Mouse (Mus musculus) erythroid progenitor cell, adult 5-6 weeks (primary cell): Measurements from ENCODE around the gene Irf7. TPM values are rescaled to one million over a fixed set of nuclear protein-coding genes. Genes with fewer than 3 reads are reported as not detected.

Source experiments
- total RNA-seq, 2 experiments: library from RNA; stranded (forward) in 1 of 2; stranded (reverse) in 1 of 2; fragments of 150-400 nt in 1 of 2; fragments of 186-747, 209-891 nt in 1 of 2; gene quantifications; 2 replicates each; pipeline versions ENCODE4 v1.2.3 to v1.2.4; 2015 to 2017; ENCODE audit warnings: low replicate concordance in 2 of 2

Gene Irf7
- total RNA-seq, 2 experiments from 2014 or later = 52.8 to 68.6 TPM

Other genes starting within 250 kb of the Irf7 start
- 172 and 212 TPM in 2 replicates for gene Ifitm6, start 248.6 kb downstream of the Irf7 start, total RNA-seq (2015; ENCODE audit: low replicate concordance)
- 65.6 and 95.9 TPM in 2 replicates for gene Ifitm6, start 248.6 kb downstream of the Irf7 start, total RNA-seq (2017; ENCODE audit: low replicate concordance)
- gene Gm17387, start 237.3 kb downstream of the Irf7 start, total RNA-seq (2015; ENCODE audit: low replicate concordance) = not detected in 2 replicates
- gene Gm17387, start 237.3 kb downstream of the Irf7 start, total RNA-seq (2017; ENCODE audit: low replicate concordance) = not detected in 2 replicates
- gene B4galnt4, start 205.4 kb downstream of the Irf7 start, total RNA-seq (2015; ENCODE audit: low replicate concordance) = not detected in 2 replicates
- 0.26 TPM in 1 of 2 replicates, not detected in the other for gene B4galnt4, start 205.4 kb downstream of the Irf7 start, total RNA-seq (2017; ENCODE audit: low replicate concordance)
- 4.3 TPM in 1 of 2 replicates, not detected in the other for gene Pkp3, start 188.3 kb downstream of the Irf7 start, total RNA-seq (2015; ENCODE audit: low replicate concordance)
- 0.91 and 1.3 TPM in 2 replicates for gene Pkp3, start 188.3 kb downstream of the Irf7 start, total RNA-seq (2017; ENCODE audit: low replicate concordance)
- gene Sigirr, start 165.9 kb downstream of the Irf7 start, total RNA-seq (2015; ENCODE audit: low replicate concordance) = 4.2 and 10.5 TPM in 2 replicates
- gene Sigirr, start 165.9 kb downstream of the Irf7 start, total RNA-seq (2017; ENCODE audit: low replicate concordance) = 1.5 TPM in 1 of 2 replicates, not detected in the other
- not detected in 2 replicates for gene Ano9, start 148.7 kb downstream of the Irf7 start, total RNA-seq (2015; ENCODE audit: low replicate concordance)
- gene Ano9, start 148.7 kb downstream of the Irf7 start, total RNA-seq (2017; ENCODE audit: low replicate concordance) = not detected in 2 replicates
- gene Ptdss2, start 144.1 kb downstream of the Irf7 start, total RNA-seq (2015; ENCODE audit: low replicate concordance) = 278 and 380 TPM in 2 replicates
- 309 and 327 TPM in 2 replicates for gene Ptdss2, start 144.1 kb downstream of the Irf7 start, total RNA-seq (2017; ENCODE audit: low replicate concordance)
- 9.6 and 16.2 TPM in 2 replicates for gene Rnh1, start 93.6 kb downstream of the Irf7 start, total RNA-seq (2015; ENCODE audit: low replicate concordance)
- 3.7 and 20.5 TPM in 2 replicates for gene Rnh1, start 93.6 kb downstream of the Irf7 start, total RNA-seq (2017; ENCODE audit: low replicate concordance)
- gene Hras, start 72.5 kb downstream of the Irf7 start, total RNA-seq (2015; ENCODE audit: low replicate concordance) = 39.8 and 94.4 TPM in 2 replicates
- gene Hras, start 72.5 kb downstream of the Irf7 start, total RNA-seq (2017; ENCODE audit: low replicate concordance) = 40.5 and 47.2 TPM in 2 replicates
- gene Lrrc56, start 72.3 kb downstream of the Irf7 start, total RNA-seq (2015; ENCODE audit: low replicate concordance) = 8.3 and 8.8 TPM in 2 replicates
- 3.6 and 5.8 TPM in 2 replicates for gene Lrrc56, start 72.3 kb downstream of the Irf7 start, total RNA-seq (2017; ENCODE audit: low replicate concordance)
- 1.8 TPM in 1 of 2 replicates, not detected in the other for gene Lmntd2, start 52.4 kb downstream of the Irf7 start, total RNA-seq (2015; ENCODE audit: low replicate concordance)
- 2.2 TPM in 1 of 2 replicates, not detected in the other for gene Lmntd2, start 52.4 kb downstream of the Irf7 start, total RNA-seq (2017; ENCODE audit: low replicate concordance)
- gene Rassf7, start 50.6 kb downstream of the Irf7 start, total RNA-seq (2015; ENCODE audit: low replicate concordance) = 33.1 and 33.9 TPM in 2 replicates
- gene Rassf7, start 50.6 kb downstream of the Irf7 start, total RNA-seq (2017; ENCODE audit: low replicate concordance) = 10.9 and 13.4 TPM in 2 replicates
- 80.1 and 114 TPM in 2 replicates for gene Phrf1, start 37.7 kb downstream of the Irf7 start, total RNA-seq (2015; ENCODE audit: low replicate concordance)
- 63.5 and 90.0 TPM in 2 replicates for gene Phrf1, start 37.7 kb downstream of the Irf7 start, total RNA-seq (2017; ENCODE audit: low replicate concordance)
- not detected in 2 replicates for gene Cdhr5, start 10.3 kb upstream of the Irf7 start, total RNA-seq (2015; ENCODE audit: low replicate concordance)
- gene Cdhr5, start 10.3 kb upstream of the Irf7 start, total RNA-seq (2017; ENCODE audit: low replicate concordance) = not detected in 2 replicates
- gene Sct, start 12.7 kb upstream of the Irf7 start, total RNA-seq (2015; ENCODE audit: low replicate concordance) = not detected in 2 replicates
- not detected in 2 replicates for gene Sct, start 12.7 kb upstream of the Irf7 start, total RNA-seq (2017; ENCODE audit: low replicate concordance)
- not detected in 2 replicates for gene Drd4, start 25.5 kb upstream of the Irf7 start, total RNA-seq (2015; ENCODE audit: low replicate concordance)
- gene Drd4, start 25.5 kb upstream of the Irf7 start, total RNA-seq (2017; ENCODE audit: low replicate concordance) = not detected in 2 replicates
- 46.5 and 55.8 TPM in 2 replicates for gene Deaf1, start 61.2 kb upstream of the Irf7 start, total RNA-seq (2015; ENCODE audit: low replicate concordance)
- gene Deaf1, start 61.2 kb upstream of the Irf7 start, total RNA-seq (2017; ENCODE audit: low replicate concordance) = 26.2 and 40.8 TPM in 2 replicates
- gene Tmem80, start 61.3 kb upstream of the Irf7 start, total RNA-seq (2015; ENCODE audit: low replicate concordance) = 13.4 and 26.7 TPM in 2 replicates
- gene Tmem80, start 61.3 kb upstream of the Irf7 start, total RNA-seq (2017; ENCODE audit: low replicate concordance) = 8.3 and 8.6 TPM in 2 replicates
- gene Eps8l2, start 72.4 kb upstream of the Irf7 start, total RNA-seq (2015; ENCODE audit: low replicate concordance) = not detected in 2 replicates
- 1.4 TPM in 1 of 2 replicates, not detected in the other for gene Eps8l2, start 72.4 kb upstream of the Irf7 start, total RNA-seq (2017; ENCODE audit: low replicate concordance)
- gene Taldo1, start 125.7 kb upstream of the Irf7 start, total RNA-seq (2015; ENCODE audit: low replicate concordance) = 108 and 138 TPM in 2 replicates
- gene Taldo1, start 125.7 kb upstream of the Irf7 start, total RNA-seq (2017; ENCODE audit: low replicate concordance) = 354 and 496 TPM in 2 replicates
- 3.4 and 14.4 TPM in 2 replicates for gene Gatd1, start 147.7 kb upstream of the Irf7 start, total RNA-seq (2015; ENCODE audit: low replicate concordance)
- 4.4 and 9.2 TPM in 2 replicates for gene Gatd1, start 147.7 kb upstream of the Irf7 start, total RNA-seq (2017; ENCODE audit: low replicate concordance)
- gene Cend1, start 163.0 kb upstream of the Irf7 start, total RNA-seq (2015; ENCODE audit: low replicate concordance) = not detected in 2 replicates
- not detected in 2 replicates for gene Cend1, start 163.0 kb upstream of the Irf7 start, total RNA-seq (2017; ENCODE audit: low replicate concordance)
- gene Slc25a22, start 171.4 kb upstream of the Irf7 start, total RNA-seq (2015; ENCODE audit: low replicate concordance) = 28.5 and 37.3 TPM in 2 replicates
- gene Slc25a22, start 171.4 kb upstream of the Irf7 start, total RNA-seq (2017; ENCODE audit: low replicate concordance) = 1.4 and 7.1 TPM in 2 replicates
- 34.2 and 34.4 TPM in 2 replicates for gene Pidd1, start 177.5 kb upstream of the Irf7 start, total RNA-seq (2015; ENCODE audit: low replicate concordance)
- 14.0 and 19.1 TPM in 2 replicates for gene Pidd1, start 177.5 kb upstream of the Irf7 start, total RNA-seq (2017; ENCODE audit: low replicate concordance)
- gene Rplp2, start 180.9 kb upstream of the Irf7 start, total RNA-seq (2015; ENCODE audit: low replicate concordance) = 970 and 1,246 TPM in 2 replicates
- gene Rplp2, start 180.9 kb upstream of the Irf7 start, total RNA-seq (2017; ENCODE audit: low replicate concordance) = 1,462 and 2,252 TPM in 2 replicates
- 14.7 and 19.8 TPM in 2 replicates for gene Pnpla2, start 188.7 kb upstream of the Irf7 start, total RNA-seq (2015; ENCODE audit: low replicate concordance)
- 4.2 and 8.3 TPM in 2 replicates for gene Pnpla2, start 188.7 kb upstream of the Irf7 start, total RNA-seq (2017; ENCODE audit: low replicate concordance)
- not detected in 2 replicates for gene Cracr2b, start 194.6 kb upstream of the Irf7 start, total RNA-seq (2015; ENCODE audit: low replicate concordance)
- 3.3 TPM in 1 of 2 replicates, not detected in the other for gene Cracr2b, start 194.6 kb upstream of the Irf7 start, total RNA-seq (2017; ENCODE audit: low replicate concordance)
- 16.6 and 20.1 TPM in 2 replicates for gene Cd151, start 200.9 kb upstream of the Irf7 start, total RNA-seq (2015; ENCODE audit: low replicate concordance)
- gene Cd151, start 200.9 kb upstream of the Irf7 start, total RNA-seq (2017; ENCODE audit: low replicate concordance) = 24.1 and 30.7 TPM in 2 replicates
- gene Polr2l, start 208.7 kb upstream of the Irf7 start, total RNA-seq (2015; ENCODE audit: low replicate concordance) = 6.7 and 15.5 TPM in 2 replicates
- 14.4 and 14.9 TPM in 2 replicates for gene Polr2l, start 208.7 kb upstream of the Irf7 start, total RNA-seq (2017; ENCODE audit: low replicate concordance)
- gene Tspan4, start 208.8 kb upstream of the Irf7 start, total RNA-seq (2015; ENCODE audit: low replicate concordance) = 1.8 and 3.8 TPM in 2 replicates
- 2.2 and 8.0 TPM in 2 replicates for gene Tspan4, start 208.8 kb upstream of the Irf7 start, total RNA-seq (2017; ENCODE audit: low replicate concordance)